Mouse (Mus musculus) G1E (cell line): ENCODE measurements at regions not wholly inside any gene's neighbourhood (a gene's known extent, or its start where the extent isn't known, plus 50 kb on each side); places are given as distances from the start of the nearest gene placed in this dataset.

Experiments used
- CTCF ChIP-seq: IDR thresholded peaks from 2 replicates; pipeline ENCODE4 v1.5.1; 2012; ENCODE audit warnings: low read depth, low read length, inconsistent platforms, mixed read lengths
- GATA1 ChIP-seq: IDR thresholded peaks from 2 replicates; pipeline ENCODE4 v1.6.1; 2012; ENCODE audit warnings: borderline replicate concordance, low read length, inconsistent platforms, mixed read lengths
- GATA2 ChIP-seq: IDR thresholded peaks from 2 replicates; pipeline ENCODE4 v1.6.1; 2012; ENCODE audit warnings: low read depth, low read length, inconsistent platforms, borderline replicate concordance
- POLR2AphosphoS5 ChIP-seq: IDR thresholded peaks from 2 replicates; pipeline ENCODE4 v1.6.1; 2012; ENCODE audit warnings: low read depth, low read length, inconsistent platforms; ENCODE audit not compliant: insufficient replicate concordance
- TAL1 ChIP-seq: conservative IDR thresholded peaks from 2 replicates; pipeline ENCODE4 v1.6.1; 2012; ENCODE audit warnings: low read depth, low read length, inconsistent platforms, mixed read lengths

GRCm38 (mm10) chr8:56978994-56979393, 341.8 kb upstream of the Hand2 start:
- no peak for TF ChIP-seq CTCF
- TF ChIP-seq POLR2AphosphoS5 = no peak
- TF ChIP-seq TAL1 = no peak
- TF ChIP-seq GATA1 = no peak
- no peak for TF ChIP-seq GATA2
